7 mouse cellular contexts compared by ENCODE assay signal in the genomic region with DNA sequence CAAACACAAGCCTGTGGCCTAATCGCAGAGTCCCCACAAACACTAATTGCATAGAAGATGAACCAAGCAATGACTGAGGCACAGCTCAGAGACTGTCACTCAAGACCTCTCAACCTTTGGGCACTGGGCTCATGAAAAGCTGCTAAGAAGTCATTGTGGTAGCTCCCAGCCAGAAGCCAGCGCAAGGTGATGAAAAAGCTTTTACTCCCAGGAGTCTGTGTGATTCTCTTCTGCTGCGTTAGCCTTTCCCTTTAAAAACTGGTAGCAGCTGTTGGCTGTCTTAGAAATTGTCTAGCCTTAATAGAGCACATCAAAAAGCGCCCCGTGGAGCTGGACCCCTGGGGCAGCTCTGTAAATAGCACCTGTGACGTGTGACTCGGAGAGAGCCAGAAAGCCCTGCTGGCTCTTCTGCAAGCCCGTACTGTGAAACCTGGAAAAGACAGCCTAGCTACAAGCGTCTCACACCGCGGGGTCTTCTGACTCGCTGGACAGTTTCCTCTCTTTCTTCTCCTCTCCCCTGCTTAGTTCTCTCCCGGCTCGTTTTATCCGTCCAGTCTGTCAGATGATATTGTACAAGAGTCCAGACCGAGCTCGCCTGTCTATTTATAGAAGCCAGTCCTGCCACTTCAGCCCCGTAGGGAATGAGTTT. TPM values are rescaled to one million over a fixed set of nuclear protein-coding genes. Genes with fewer than 3 reads are reported as not detected.
DNase-seq lines count a peak whose midpoint lies in the region; ATAC-seq and TF ChIP-seq lines count a peak whose summit lies in the region.

No protein-coding gene starts in this region.

- WGBS in hindbrain, embryonic 16.5 days = 6% methylated on average over 18 of the region's 18 CpGs
- WGBS in lung, embryonic 15.5 days = 9% methylated on average over 18 of the region's 18 CpGs

- H3K27me3 ChIP-seq in hindbrain, embryonic 16.5 days (replicated peaks; ENCODE audit: control insufficient read depth, insufficient read depth, low read length) = no peaks in the 10 kb centered on the region; the same call in 1 of the 2 replicates
- peaks cover 11% of the 10 kb centered on the region for H3K27me3 ChIP-seq in lung, embryonic 15.5 days

- DNase-seq in ZHBTc4 (ENCODE audit: low read depth, low spot score) = peak; percentile 76
- peak; percentile 61 for DNase-seq in cerebellum, adult 9-10 months
- DNase-seq in gastrocnemius, adult 2 months = peak; percentile 72
- DNase-seq in retina, postnatal 1 day = peak; percentile 67
- no peak for DNase-seq in thymus, adult 18-20 months

- peaks cover 10% of the 10 kb centered on the region for H3K4me1 ChIP-seq in hindbrain, embryonic 16.5 days (ENCODE audit: control insufficient read depth, insufficient read depth, low read depth, low read length)
- H3K4me1 ChIP-seq in lung, embryonic 15.5 days = peaks cover 6% of the 10 kb centered on the region; the same call in 1 of the 2 replicates

- H3K9me3 ChIP-seq in hindbrain, embryonic 16.5 days (ENCODE audit: control insufficient read depth, low read length) = no peaks in the 10 kb centered on the region
- H3K9me3 ChIP-seq in lung, embryonic 15.5 days = no peaks in the 10 kb centered on the region

- intact Hi-C loops in gastrocnemius, adult 2 months (cut with DNase I) = no loop called here

- H3K36me3 ChIP-seq in hindbrain, embryonic 16.5 days (ENCODE audit: control insufficient read depth, insufficient read depth, low read length) = no peaks in the 10 kb centered on the region
- H3K36me3 ChIP-seq in lung, embryonic 15.5 days = no peaks in the 10 kb centered on the region

- H3K4me3 ChIP-seq in gastrocnemius, adult 2 months = peak overlapping the region; percentile 61
- H3K4me3 ChIP-seq in hindbrain, embryonic 16.5 days (ENCODE audit: low read length) = peak overlapping the region; percentile 36
- H3K4me3 ChIP-seq in lung, embryonic 15.5 days = peak overlapping the region; percentile 10; the same call in 1 of the 2 replicates

- peak overlapping the region; percentile 96 for H3K27ac ChIP-seq in gastrocnemius, adult 2 months
- H3K27ac ChIP-seq in hindbrain, embryonic 16.5 days (ENCODE audit: low read depth, low read length) = no peak overlapping the region
- H3K27ac ChIP-seq in lung, embryonic 15.5 days = no peak overlapping the region

- no peak for TF ChIP-seq CTCF in gastrocnemius, adult 2 months (IDR thresholded peaks at IDR 0.05)

- peak overlapping the region; percentile 63 for H3K4me2 ChIP-seq in hindbrain, embryonic 16.5 days (ENCODE audit: low read length)
- peak overlapping the region; percentile 49 for H3K4me2 ChIP-seq in lung, embryonic 15.5 days

- peak overlapping the region; percentile 46; the same call in 1 of the 2 replicates for H3K9ac ChIP-seq in hindbrain, embryonic 16.5 days (ENCODE audit: low read depth, low read length)
- no peak overlapping the region for H3K9ac ChIP-seq in lung, embryonic 15.5 days

- ATAC-seq in hindbrain, embryonic 16.5 days = peak; percentile 89
- no peak for ATAC-seq in lung, embryonic 15.5 days (ENCODE audit: borderline replicate concordance, extremely low read depth, low FRiP score, low TSS enrichment)

RNA-seq across cellular contexts. Expression of gene Serbp1, which starts 9.4 kb away (rescaled TPM):
- total RNA-seq in gastrocnemius, adult 2 months (2021) = 100 to 1,000 TPM; 283 to 348 TPM
- polyA plus RNA-seq in hindbrain, embryonic 16.5 days (2015; fragmentation: Nextera tagmentation; extraction: Ambion mirVana) = 277 and 281 TPM in 2 replicates
- polyA plus RNA-seq in lung, embryonic 15.5 days (2015; fragmentation: Nextera tagmentation; extraction: Ambion mirVana) = 374 and 403 TPM in 2 replicates

Comparison
In these comparisons a context has a peak if more than half of its experiments do, and no peak if none do; other contexts are left out.
1. DNase-seq: peak in ZHBTc4 (single experiment), cerebellum, adult 9-10 months (single experiment), gastrocnemius, adult 2 months (single experiment) and retina, postnatal 1 day (single experiment); none in thymus, adult 18-20 months (0 of 2).
2. H3K4me3 ChIP-seq: peak in every context shown above with its lines; median percentile 61 in gastrocnemius, adult 2 months; 36 in hindbrain, embryonic 16.5 days; 10 in lung, embryonic 15.5 days.